Mouse (Mus musculus): ENCODE measurements around the gene Cped1.

GRCm38 (mm10) chr6:22233517-22233916 is 247.8 kb downstream of the Cped1 start:
- TF ChIP-seq POLR2A (IDR thresholded peaks at IDR 0.05; ENCODE audit: control insufficient read depth, low read depth, low read length) (no peak), CTCF (IDR thresholded peaks at IDR 0.05; ENCODE audit: control insufficient read depth, insufficient read depth, insufficient replicate concordance, low read depth, low read length) (no peak)
